Mouse (Mus musculus): ENCODE measurements at regions not wholly inside any gene's neighbourhood (a gene's known extent, or its start where the extent isn't known, plus 50 kb on each side); places are given as distances from the start of the nearest gene placed in this dataset.

GRCm38 (mm10) chr19:48864151-48864740, 658.4 kb downstream of the Sorcs3 start:
- no peak overlapping the region for H3K4me2 ChIP-seq (ENCODE audit: low read depth)
- H3K36me3 ChIP-seq (ENCODE audit: insufficient read depth): no peaks in the 10 kb centered on the region
- TF ChIP-seq CTCF (IDR thresholded peaks at IDR 0.05; ENCODE audit: low read depth): no peak
- H3K27me3 ChIP-seq (ENCODE audit: insufficient read depth, low read length): no peaks in the 10 kb centered on the region
- 78% methylated on average over 9 of the region's 9 CpGs for WGBS
- H3K4me3 ChIP-seq (ENCODE audit: low read depth, low read length): no peak overlapping the region
- DNase-seq: no peak
- no peaks in the 10 kb centered on the region for H3K4me1 ChIP-seq (ENCODE audit: insufficient read depth)
- H3K9ac ChIP-seq: no peak overlapping the region
- no peaks in the 10 kb centered on the region for H3K9me3 ChIP-seq (ENCODE audit: low read length)
- H3K27ac ChIP-seq (ENCODE audit: low read depth, low read length): no peak overlapping the region
- ATAC-seq: no peak

- no peaks in the 10 kb centered on the region for H3K9me3 ChIP-seq (ENCODE audit: low read length)
- H3K4me1 ChIP-seq (ENCODE audit: insufficient read depth): no peaks in the 10 kb centered on the region
- H3K27ac ChIP-seq (ENCODE audit: low read depth, low read length): no peak overlapping the region
- no peak overlapping the region for H3K9ac ChIP-seq
- no peaks in the 10 kb centered on the region for H3K27me3 ChIP-seq (ENCODE audit: insufficient read depth, low read length)
- TF ChIP-seq CTCF (IDR thresholded peaks at IDR 0.05; ENCODE audit: low read depth): no peak
- DNase-seq (no peak), ATAC-seq (no peak)
- no peaks in the 10 kb centered on the region for H3K36me3 ChIP-seq (ENCODE audit: insufficient read depth)
- no peak overlapping the region for H3K4me2 ChIP-seq (ENCODE audit: low read depth)
- H3K4me3 ChIP-seq (ENCODE audit: low read depth, low read length): no peak overlapping the region
Measured at GRCm38 (mm10) chr19:48871601-48872000, 665.8 kb downstream of the Sorcs3 start.

GRCm38 (mm10) chr19:48881526-48882195, 675.8 kb downstream of the Sorcs3 start:
- H3K27me3 ChIP-seq (ENCODE audit: insufficient read depth, low read length): no peaks in the 10 kb centered on the region
- H3K4me2 ChIP-seq (ENCODE audit: low read depth): no peak overlapping the region
- no peak overlapping the region for H3K27ac ChIP-seq (ENCODE audit: low read depth, low read length)
- no peak for TF ChIP-seq CTCF (IDR thresholded peaks at IDR 0.05; ENCODE audit: low read depth)
- no peaks in the 10 kb centered on the region for H3K4me1 ChIP-seq (ENCODE audit: insufficient read depth)
- DNase-seq: no peak
- H3K9me3 ChIP-seq (ENCODE audit: low read length): no peaks in the 10 kb centered on the region
- WGBS: 80% methylated on average over 3 of the region's 3 CpGs
- H3K4me3 ChIP-seq (ENCODE audit: low read depth, low read length): no peak overlapping the region
- no peak overlapping the region for H3K9ac ChIP-seq
- ATAC-seq: no peak
- no peaks in the 10 kb centered on the region for H3K36me3 ChIP-seq (ENCODE audit: insufficient read depth)

- H3K9ac ChIP-seq: no peak overlapping the region
- no peak overlapping the region for H3K27ac ChIP-seq (ENCODE audit: low read depth, low read length)
- no peak for DNase-seq
- TF ChIP-seq CTCF (IDR thresholded peaks at IDR 0.05; ENCODE audit: low read depth): no peak
- H3K27me3 ChIP-seq (ENCODE audit: insufficient read depth, low read length): no peaks in the 10 kb centered on the region
- H3K4me1 ChIP-seq (ENCODE audit: insufficient read depth): no peaks in the 10 kb centered on the region
- H3K9me3 ChIP-seq (ENCODE audit: low read length): no peaks in the 10 kb centered on the region
- ATAC-seq: no peak
- H3K4me2 ChIP-seq (ENCODE audit: low read depth): no peak overlapping the region
- H3K36me3 ChIP-seq (ENCODE audit: insufficient read depth): no peaks in the 10 kb centered on the region
- H3K4me3 ChIP-seq (ENCODE audit: low read depth, low read length): no peak overlapping the region
Measured at GRCm38 (mm10) chr19:48908236-48908635, 702.4 kb downstream of the Sorcs3 start.

- 63% methylated on average over 3 of the region's 3 CpGs for WGBS
- Histone ChIP-seq H3K4me1 (ENCODE audit: insufficient read depth) (no peaks in the 10 kb centered on the region), H3K9ac (no peak overlapping the region), H3K9me3 (ENCODE audit: low read length) (no peaks in the 10 kb centered on the region), H3K36me3 (ENCODE audit: insufficient read depth) (no peaks in the 10 kb centered on the region), H3K4me2 (ENCODE audit: low read depth) (no peak overlapping the region), H3K27me3 (ENCODE audit: insufficient read depth, low read length) (no peaks in the 10 kb centered on the region), H3K27ac (ENCODE audit: low read depth, low read length) (no peak overlapping the region), H3K4me3 (ENCODE audit: low read depth, low read length) (no peak overlapping the region)
- DNase-seq (no peak), ATAC-seq (no peak)
- TF ChIP-seq CTCF (IDR thresholded peaks at IDR 0.05; ENCODE audit: low read depth): no peak
Measured at GRCm38 (mm10) chr19:48913011-48913410, 707.2 kb downstream of the Sorcs3 start.

- no peak for DNase-seq
- Histone ChIP-seq H3K4me1 (ENCODE audit: insufficient read depth) (no peaks in the 10 kb centered on the region), H3K9ac (no peak overlapping the region), H3K27ac (ENCODE audit: low read depth, low read length) (no peak overlapping the region), H3K4me3 (ENCODE audit: low read depth, low read length) (no peak overlapping the region), H3K36me3 (ENCODE audit: insufficient read depth) (no peaks in the 10 kb centered on the region), H3K9me3 (ENCODE audit: low read length) (no peaks in the 10 kb centered on the region), H3K27me3 (ENCODE audit: insufficient read depth, low read length) (no peaks in the 10 kb centered on the region), H3K4me2 (ENCODE audit: low read depth) (no peak overlapping the region)
- no peak for ATAC-seq
- WGBS: 57% methylated on average over 6 of the region's 6 CpGs
- TF ChIP-seq CTCF (IDR thresholded peaks at IDR 0.05; ENCODE audit: low read depth): no peak
Measured at GRCm38 (mm10) chr19:48919638-48920037, 713.8 kb downstream of the Sorcs3 start.

GRCm38 (mm10) chr19:48947646-48948045, 741.8 kb downstream of the Sorcs3 start:
- Histone ChIP-seq H3K4me2 (ENCODE audit: low read depth) (no peak overlapping the region), H3K4me1 (ENCODE audit: insufficient read depth) (no peaks in the 10 kb centered on the region), H3K4me3 (ENCODE audit: low read depth, low read length) (no peak overlapping the region), H3K9ac (no peak overlapping the region), H3K27ac (ENCODE audit: low read depth, low read length) (no peak overlapping the region), H3K27me3 (ENCODE audit: insufficient read depth, low read length) (no peaks in the 10 kb centered on the region), H3K9me3 (ENCODE audit: low read length) (no peaks in the 10 kb centered on the region), H3K36me3 (ENCODE audit: insufficient read depth) (no peaks in the 10 kb centered on the region)
- DNase-seq: peak; percentile 11
- no peak for ATAC-seq
- TF ChIP-seq CTCF (IDR thresholded peaks at IDR 0.05; ENCODE audit: low read depth): no peak
- WGBS: 49% methylated on average over 3 of the region's 3 CpGs

All from forebrain, postnatal 0 days (tissue).